Mouse (Mus musculus): ENCODE data around the gene Gosr1. TPM values are rescaled to one million over a fixed set of nuclear protein-coding genes. Genes with fewer than 3 reads are reported as not detected.
"Not testable (repeated sequence)": the region's sequence is repeated elsewhere in the genome, so short reads cannot be mapped to it uniquely, and the experiment has no call there.

Gosr1 gene
- total RNA-seq, 2 experiments from 2014 or later: 11.7 to 38.4 TPM

DNA sequence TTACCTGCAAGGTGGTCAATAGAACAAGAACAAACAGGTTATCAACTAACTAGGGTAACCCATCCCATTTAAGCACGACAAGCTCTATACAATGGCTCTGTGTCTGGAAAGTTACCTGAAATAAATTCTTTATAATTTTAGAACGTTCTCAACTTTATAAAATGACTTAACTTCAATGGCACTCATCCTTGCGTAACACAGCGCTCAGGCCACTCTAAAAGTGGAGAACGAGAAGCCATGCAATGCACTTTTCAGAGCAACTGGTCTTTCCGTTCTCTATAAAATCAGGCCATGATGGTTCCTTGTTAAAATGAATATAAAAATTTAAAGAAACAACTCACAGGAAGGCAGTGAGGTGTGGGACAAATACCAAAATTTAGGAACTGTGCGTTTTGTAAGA lies 20.9 kb downstream of the Gosr1 start:
- no peak for ATAC-seq (replicated peaks; ENCODE audit: low FRiP score, low TSS enrichment, poor library complexity, severe bottlenecking)

DNA sequence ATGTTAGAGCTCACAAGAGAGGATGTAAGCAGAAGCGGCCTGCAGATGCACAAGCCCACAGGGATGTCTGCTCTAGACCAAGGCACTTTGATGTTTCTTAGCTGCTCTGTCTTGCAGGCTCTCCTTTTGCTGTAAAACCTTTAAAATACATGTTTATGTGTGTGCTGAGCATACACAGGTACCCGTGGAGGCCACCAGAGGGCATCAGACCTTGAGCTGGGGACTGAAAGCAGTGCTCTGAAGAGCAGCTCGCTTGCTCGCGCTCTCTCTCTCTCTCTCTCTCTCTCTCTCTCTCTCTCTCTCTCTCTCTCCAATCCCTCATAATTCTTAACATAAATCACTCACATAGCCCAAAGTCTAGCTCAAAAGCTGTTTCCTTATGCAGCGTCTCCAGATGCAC lies 24.3 kb downstream of the Gosr1 start:
- ATAC-seq (replicated peaks; ENCODE audit: low FRiP score, low TSS enrichment, poor library complexity, severe bottlenecking): no peak

DNA sequence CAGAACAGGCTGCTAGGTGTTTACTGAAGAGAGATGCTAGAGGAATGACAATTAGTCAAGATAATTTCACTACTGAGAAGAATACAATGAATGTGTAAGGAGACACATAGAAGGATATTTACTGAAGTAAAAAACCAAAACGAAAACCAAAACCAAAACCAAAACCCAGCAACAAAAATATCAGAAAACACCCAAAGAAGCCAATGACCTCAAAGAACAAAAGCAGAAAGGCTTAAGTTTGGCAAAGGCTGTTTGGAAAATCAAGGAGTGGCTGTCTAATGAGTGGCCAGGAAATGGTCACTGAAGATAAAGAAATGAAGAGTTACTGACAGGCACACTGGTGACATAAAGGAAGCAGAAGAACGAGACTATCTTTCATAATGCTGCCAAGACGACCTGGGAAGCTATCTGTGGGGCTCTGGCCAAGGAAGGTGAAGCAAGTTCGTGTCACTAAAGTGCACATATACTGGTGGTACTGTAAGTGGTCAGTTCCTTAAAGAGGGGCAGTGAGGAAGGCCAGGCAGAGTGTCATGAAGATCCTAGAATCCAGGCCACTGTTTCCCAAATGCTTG lies 27.5 kb downstream of the Gosr1 start:
- no peak for ATAC-seq (replicated peaks; ENCODE audit: low FRiP score, low TSS enrichment, poor library complexity, severe bottlenecking)

DNA sequence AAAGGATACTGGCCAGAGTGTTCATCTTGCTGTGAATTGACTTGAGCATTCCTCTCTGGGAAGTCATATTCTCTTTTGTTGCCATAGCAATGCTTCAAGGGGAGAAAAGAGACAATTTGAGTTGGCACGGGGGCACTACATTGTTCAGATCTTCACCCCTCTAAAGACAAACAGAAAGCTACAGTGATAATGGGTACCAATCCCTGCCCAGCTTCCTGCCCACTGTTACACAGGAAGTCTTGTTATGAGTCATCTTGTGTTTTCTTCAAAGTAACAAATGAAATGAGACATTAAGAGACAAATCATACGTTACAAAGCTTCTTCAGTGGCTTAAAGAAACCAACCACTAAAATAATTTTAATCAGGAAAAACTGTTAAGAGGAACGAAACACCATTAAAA lies 28.8 kb downstream of the Gosr1 start:
- no peak for ATAC-seq (replicated peaks; ENCODE audit: low FRiP score, low TSS enrichment, poor library complexity, severe bottlenecking)

DNA sequence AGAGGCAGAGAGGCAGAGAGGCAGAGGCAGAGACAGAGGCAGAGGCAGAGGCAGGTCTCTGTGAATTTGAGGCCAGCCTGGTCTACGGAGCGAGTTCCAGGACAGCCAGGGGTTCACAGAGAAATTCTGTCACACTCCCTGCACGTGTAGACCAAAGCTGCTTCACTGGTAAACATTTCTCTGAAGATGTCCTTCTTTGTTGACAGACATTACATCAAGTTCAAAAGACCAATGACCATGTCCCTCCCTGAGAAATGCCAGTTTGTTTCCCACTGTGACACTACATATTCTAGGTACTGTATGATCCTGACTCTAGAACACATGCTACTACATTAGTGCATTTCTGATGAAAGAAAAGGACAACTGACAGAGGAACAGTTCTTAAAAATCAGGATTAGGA lies 32.7 kb downstream of the Gosr1 start:
- ATAC-seq (replicated peaks; ENCODE audit: low FRiP score, low TSS enrichment, poor library complexity, severe bottlenecking): no peak

DNA sequence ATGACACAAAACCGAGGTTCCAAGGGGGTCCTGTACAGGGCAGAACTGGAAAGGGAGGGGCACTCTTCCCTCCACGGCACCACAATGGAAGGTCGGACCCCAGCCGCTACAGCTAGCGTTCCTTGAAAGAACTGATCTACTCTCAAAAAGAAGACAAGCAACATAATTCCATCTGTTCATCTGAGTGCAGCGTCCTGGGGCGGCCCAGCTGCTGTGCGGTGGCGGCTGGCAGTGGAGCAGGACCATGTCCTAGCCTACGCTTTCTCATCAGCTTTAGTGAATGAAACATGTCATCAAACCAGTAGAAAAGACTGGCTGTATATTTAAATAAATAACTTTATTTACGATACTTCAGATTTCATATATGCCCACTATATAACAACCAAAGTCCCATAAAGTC lies 35.3 kb downstream of the Gosr1 start:
- ATAC-seq (replicated peaks; ENCODE audit: low FRiP score, low TSS enrichment, poor library complexity, severe bottlenecking): no peak

DNA sequence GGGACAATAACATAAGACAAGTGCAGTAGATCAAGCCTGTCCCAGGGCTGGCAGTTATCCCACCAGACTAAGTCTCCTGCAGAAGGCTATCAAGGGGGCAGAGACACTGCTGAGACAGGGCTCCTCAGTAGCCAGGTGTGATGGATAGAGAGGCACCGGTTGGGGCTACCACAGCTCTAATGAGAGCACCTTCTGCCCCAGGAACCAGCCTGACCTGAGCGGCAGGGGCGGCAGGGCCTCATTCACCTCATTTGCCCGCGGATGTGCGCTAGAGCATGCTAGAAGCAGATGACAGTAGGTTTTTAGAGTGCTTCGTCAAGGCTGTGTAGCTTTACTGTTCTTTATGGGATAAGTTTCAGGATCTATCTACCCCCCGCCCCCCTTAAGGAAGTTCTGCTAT lies 39.5 kb downstream of the Gosr1 start:
- ATAC-seq (replicated peaks; ENCODE audit: low FRiP score, low TSS enrichment, poor library complexity, severe bottlenecking): no peak

DNA sequence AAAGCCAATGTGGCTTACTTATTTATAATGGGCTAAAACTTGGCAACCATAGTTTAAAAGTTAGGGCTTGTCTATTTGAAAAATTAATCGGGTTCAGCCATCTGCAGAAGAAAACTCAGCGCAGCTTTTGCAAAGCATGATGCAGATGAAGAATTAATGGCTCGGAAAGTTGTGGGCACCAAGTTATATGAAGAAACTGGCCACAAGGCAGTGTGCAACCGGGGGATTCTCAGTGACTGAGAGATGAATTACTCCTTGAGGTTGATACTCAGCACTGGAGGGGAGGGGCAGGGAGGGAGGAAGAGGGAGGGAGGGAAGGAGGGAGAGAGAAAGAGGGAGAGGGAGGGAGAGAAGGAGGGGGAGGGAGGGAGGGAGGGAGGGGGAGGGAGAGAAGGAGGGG lies 46.4 kb downstream of the Gosr1 start:
- ATAC-seq (replicated peaks; ENCODE audit: low FRiP score, low TSS enrichment, poor library complexity, severe bottlenecking): no peak

DNA sequence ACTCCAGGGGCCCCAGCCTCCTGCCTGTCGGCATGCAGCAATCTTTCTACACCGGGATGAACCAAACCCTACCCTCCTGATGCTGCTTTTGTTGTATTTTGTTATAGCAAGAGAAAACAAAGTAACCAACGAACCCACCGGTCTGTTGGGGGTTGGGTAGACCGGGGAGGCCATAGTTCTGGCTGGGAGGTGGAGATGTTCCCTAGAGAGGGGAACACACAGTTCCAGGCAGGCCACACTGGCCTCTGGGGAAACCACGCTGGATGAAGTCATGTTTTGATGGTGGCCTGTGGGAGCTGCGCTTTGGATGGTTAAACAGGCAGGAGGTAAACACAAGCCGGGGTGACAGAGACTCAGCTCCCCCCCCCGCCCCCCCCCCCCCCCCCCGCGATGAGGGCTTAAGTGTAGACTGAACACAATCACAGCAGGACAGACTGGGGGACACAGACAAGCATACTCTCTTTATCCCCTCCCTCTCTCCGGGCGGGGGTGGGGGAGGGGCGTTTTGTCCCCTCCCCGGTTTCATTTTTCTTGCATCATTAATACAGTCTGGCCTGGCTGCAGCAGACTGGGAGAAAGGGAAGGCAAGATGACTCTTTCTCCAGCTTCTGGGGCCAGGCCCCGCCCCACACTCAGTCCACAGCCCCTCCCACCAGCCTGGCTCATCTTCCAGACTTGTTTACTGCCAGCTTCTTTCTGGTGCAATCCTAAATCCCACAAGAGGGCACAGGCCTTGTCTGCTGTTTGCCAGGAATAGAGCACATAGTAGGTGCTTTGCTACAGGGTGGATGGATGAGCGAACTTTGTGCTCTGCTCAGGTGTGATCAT lies 53.5 kb downstream of the Gosr1 start:
- ATAC-seq (replicated peaks; ENCODE audit: low FRiP score, low TSS enrichment, poor library complexity, severe bottlenecking): no peak

DNA sequence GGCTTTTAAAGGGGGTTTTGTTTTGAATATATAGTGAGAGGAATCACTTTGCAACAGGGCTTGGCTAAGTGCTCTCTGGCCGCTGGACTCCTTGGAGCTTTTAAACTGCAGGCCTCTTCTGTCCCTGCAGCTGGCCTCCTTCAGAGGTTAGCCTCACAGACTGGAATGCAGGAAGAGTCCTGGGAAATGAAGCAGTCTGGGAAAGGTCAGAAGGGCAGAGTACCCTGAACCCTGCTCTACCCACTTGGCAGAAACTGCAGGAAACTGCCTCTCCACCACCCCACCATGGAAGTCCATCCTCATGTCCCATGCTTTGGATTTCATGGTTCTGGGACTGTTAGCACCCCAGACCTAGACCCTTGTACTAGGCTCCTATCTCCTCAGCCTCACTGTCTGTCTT lies 54.5 kb downstream of the Gosr1 start:
- no peak for ATAC-seq (replicated peaks; ENCODE audit: low FRiP score, low TSS enrichment, poor library complexity, severe bottlenecking)

DNA sequence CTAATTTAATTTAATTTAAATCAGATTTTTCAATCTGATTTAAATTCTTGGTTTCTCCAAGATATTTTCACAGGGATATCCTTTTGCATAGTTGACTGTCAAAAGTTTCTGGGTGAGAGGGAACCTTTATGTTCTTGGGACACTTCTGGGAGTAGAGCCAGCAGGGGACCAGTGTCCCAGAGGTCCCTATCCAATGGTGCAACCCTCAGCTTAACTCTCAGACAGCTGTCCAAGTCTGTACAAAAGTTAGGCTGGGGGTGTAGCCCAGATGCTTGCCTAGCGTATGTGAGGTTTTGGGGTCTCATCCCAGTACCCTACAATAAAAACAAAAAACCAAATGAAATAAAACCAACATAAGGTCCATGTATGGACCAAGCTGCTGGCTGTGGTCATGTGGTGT lies 55.3 kb downstream of the Gosr1 start:
- no peak for ATAC-seq (replicated peaks; ENCODE audit: low FRiP score, low TSS enrichment, poor library complexity, severe bottlenecking)

DNA sequence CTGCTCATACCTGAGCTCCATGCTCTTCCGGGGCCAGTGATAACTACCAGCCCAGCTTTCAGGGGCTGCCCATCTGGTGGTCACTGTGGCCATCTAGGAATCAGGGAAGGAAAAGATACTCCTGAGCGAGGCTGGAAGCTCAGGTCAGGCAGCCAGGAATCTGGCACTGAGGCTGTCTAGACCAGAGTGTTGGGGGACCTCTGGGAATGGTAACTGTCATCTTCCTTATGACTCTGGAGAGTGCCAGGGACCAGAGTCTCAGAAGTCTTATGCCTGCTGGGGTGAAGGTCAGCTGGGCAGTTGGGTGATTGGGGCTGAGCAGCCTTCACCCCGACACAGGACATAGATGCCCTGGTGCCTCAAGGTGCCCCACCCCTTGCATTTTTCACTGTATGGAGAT lies 55.7 kb downstream of the Gosr1 start:
- no peak for ATAC-seq (replicated peaks; ENCODE audit: low FRiP score, low TSS enrichment, poor library complexity, severe bottlenecking)

DNA sequence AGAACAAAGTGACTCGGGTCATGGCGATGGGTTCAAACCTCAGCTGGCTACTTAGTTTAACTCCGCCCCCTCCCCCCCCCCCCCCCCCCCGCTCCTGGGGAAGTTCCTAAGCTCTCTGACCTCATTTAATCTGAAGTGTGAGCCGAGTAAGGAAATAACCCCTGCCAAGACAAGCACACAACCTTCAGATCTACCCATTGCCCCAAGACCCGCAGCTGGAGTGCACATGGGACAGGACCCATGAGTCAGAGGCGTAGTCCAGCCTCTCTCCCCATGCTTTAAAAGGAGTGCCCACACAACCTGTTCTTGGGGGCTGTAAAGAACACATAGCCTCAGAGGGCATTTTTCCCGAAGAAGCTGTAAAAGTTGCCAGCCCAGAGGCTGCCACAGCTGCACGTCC lies 63.8 kb downstream of the Gosr1 start:
- no peak for ATAC-seq (replicated peaks; ENCODE audit: low FRiP score, low TSS enrichment, poor library complexity, severe bottlenecking)

DNA sequence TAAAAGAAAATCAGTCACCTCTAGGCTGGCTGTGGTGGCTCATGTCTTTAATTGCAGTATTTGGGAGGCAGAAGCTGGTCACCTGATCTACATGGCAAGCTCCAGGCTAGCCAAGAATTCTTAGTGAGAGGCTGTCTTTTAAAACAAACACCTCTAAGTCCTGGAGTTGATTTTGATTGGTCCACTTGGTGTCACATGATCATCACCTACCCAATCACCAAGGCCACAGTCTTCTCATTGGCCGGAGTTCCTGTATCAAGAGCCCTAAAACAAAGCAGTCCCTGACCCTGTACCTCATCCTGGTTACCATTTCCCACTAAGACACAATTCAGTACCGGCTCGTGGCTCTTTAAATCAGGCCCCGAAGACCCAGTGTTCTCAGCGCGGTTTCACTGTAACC lies 67.6 kb downstream of the Gosr1 start:
- ATAC-seq (replicated peaks; ENCODE audit: low FRiP score, low TSS enrichment, poor library complexity, severe bottlenecking): no peak

DNA sequence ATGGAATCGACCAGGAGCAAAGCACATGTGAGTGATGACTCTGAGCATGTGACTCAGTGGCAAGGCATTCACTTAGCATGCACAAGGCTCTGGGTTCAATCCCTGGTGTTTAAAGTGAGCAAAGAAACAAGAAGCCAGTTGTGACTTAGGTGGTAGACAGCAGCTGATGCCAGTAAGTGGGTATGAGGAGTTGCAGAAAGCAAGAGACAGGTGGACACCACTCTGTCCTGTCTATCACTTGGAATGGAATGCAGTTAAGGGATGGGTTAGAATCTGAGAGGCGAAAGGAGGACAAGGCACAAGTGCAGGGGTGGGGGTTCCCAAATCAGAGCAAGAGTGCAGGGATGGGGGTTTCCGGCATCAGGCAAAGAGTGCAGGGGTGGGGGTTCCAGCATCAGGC lies 71.3 kb downstream of the Gosr1 start:
- no peak for ATAC-seq (replicated peaks; ENCODE audit: low FRiP score, low TSS enrichment, poor library complexity, severe bottlenecking)

DNA sequence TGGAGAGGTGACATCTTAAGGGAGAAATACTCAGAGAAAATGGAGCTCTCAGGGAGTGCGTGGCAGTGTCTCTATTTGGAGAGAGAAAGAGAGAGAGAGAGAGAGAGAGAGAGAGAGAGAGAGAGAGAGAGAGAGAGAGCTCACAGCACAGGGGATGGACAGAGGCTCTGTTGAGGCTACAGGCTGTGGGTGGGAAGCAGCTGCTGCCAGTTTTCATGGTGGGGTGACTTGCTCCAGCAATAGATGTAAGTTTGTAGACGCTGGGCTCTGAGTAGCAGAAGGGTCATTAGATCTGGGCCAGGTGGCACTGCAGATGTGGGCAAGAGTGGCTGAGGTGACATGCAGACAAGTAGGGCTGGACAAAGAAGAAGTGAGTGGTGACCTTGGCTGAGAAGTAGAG lies 77.8 kb downstream of the Gosr1 start:
- ATAC-seq (replicated peaks; ENCODE audit: low FRiP score, low TSS enrichment, poor library complexity, severe bottlenecking): no peak

DNA sequence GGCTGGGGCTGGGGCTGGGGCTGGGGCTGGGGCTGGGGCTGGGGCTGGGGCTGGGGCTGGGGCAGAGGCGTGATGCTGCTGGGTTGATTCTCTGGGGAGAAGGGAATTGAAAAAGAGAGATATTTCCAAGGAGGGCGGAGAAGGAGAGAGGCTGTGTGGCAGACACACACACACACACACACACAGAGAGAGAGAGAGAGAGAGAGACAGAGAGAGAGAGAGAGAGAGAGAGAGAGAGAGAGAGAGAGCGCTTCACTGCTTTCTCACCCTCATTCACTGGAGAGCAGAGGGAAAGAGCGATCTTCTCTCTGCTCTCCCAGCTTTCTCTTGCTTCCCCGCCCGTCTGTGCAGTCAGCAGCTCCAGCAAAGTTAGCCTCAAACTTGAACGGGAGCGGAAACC lies 83.9 kb downstream of the Gosr1 start, which contains the start of gene Trarg1:
Gene Trarg1 (plus strand): TSS at position 301 of the 400 bp plus-strand sequence.
- ATAC-seq (replicated peaks; ENCODE audit: low FRiP score, low TSS enrichment, poor library complexity, severe bottlenecking): not testable (repeated sequence)
